Mouse (Mus musculus) embryonic stem cell, embryonic (primary cell): ENCODE measurements around the gene Olfr372.
"Not testable (repeated sequence)": the region's sequence is repeated elsewhere in the genome, so short reads cannot be mapped to it uniquely, and the experiment has no call there.

Experiments used
- CTCF ChIA-PET, 4 experiments: fragments of 300-600 bp in 2 of 4; fragments of 350-600 bp in 2 of 4; sonication (Branson Sonifier 250); formaldehyde crosslinking; loops; one replicate each; lab custom pipeline; 2022; ENCODE audit warnings: inconsistent platforms in 2 of 4; lab: Charles Lee
- POLR2A ChIA-PET, 4 experiments: fragments of 300-600 bp in 2 of 4; fragments of 350-600 bp in 2 of 4; sonication (Branson Sonifier 250); formaldehyde crosslinking; loops; one replicate each; lab custom pipeline; 2022; ENCODE audit warnings: antibody characterized with exemption in 4 of 4, inconsistent platforms in 1 of 4; lab: Charles Lee

The Olfr372 gene

DNA sequence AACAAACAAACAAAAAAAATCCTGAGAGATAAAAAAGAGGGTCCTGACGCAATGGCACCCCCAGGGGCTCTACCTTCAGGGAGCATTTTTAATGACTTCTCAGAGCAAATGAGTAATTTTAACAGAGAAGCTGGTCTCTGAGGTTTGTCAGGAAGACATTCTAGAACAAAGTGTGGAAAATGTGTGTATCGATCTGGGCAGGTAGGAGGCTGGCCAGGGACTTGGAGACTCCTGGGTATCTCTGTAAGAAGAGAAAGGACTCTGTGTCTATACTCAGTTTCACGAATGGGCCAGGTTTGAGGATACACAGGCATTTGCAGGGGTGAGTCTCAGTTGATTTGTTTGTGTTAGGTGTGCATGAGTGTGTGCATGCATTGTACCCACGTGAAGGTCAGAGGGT lies at the start of gene Olfr372:
Gene Olfr372 (plus strand): TSS at position 301 of the 400 bp plus-strand sequence.
- CTCF ChIA-PET, result not testable (repeated sequence)
- POLR2A ChIA-PET, result interaction anchor here in 1 of 4 experiments (0.7 kb wide), 1 partner anchor 43 kb away, joined by 3 read pairs; no protein-coding TSS in a partner anchor

DNA sequence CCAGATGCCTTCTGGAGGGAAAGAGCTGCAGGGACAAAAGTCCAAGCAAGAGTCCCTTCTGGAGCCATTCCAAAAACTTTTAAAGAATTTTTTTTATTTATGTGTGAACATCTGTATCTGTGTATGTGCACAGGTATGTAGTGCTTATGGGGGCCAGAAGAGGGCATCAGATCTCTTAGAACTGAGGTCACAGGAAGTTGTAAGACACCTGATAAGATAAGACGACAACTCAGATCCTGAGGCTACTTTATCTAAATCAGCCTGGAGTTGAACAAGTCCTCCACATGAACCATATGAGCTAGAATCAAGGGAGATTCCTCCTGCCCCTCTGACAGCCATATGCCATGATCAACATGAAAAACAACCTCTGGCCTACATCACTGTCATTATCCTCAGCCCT lies 41.6 kb upstream of the Olfr372 start:
- ChIA-PET POLR2A (interaction anchor here in 1 of 4 experiments (0.5 kb wide), 1 partner anchor 150 kb away, joined by 3 read pairs; no protein-coding TSS in a partner anchor), CTCF (no interaction called here)

DNA sequence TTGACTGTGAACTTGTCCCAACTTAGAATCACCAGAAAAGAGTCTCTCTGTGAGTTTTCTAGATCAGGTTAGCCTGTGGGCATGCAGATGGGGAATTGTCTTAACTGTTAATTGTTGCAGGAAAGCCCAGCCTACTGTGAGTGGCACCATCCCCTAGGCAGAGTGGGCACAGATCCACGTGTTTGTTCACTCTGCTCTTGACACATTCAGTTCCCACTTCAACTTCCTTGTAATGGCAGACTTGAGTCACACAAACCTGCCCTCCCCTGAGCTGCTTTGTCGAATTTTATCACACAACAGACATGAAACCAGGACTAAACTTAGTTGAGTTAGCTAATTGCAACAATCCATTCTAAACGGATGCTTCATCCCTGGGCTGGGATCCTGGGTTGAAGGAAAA lies 40.8 kb upstream of the Olfr372 start:
- CTCF ChIA-PET, result no interaction called here
- POLR2A ChIA-PET, result no interaction called here

DNA sequence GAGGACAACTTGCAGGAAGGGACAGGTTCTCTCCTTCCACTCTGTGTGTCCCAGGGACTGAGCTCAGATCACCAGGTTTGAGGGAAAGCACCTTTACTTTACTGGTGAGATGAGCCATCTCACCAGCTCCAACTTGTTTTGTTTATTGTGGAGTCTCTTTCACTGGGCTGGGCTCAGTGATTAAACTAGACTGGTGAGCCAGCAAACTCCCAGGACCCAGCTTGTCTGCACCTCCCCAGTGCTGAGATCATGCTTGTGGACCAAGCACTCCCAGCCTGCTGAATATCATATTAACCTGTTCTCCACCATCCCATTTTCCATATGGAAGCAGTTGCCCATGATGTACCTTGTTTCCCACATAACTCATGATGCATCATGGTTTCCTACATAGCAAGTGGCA lies 38.1 kb upstream of the Olfr372 start:
- POLR2A ChIA-PET, result interaction anchor here in 2 of 4 experiments (0.6 to 1.4 kb wide), 4 partner anchors 17 to 1842 kb away, joined by 3 read pairs; partner anchors contain the start of genes Zfp617 (in 1 of the 2) and Zfp882 (in 1 of the 2)
- CTCF ChIA-PET, result interaction anchor here in 1 of 4 experiments (0.9 to 1.5 kb wide), 3 partner anchors 96 to 271 kb away, joined by 3 to 6 read pairs (median 4); no protein-coding TSS in a partner anchor

DNA sequence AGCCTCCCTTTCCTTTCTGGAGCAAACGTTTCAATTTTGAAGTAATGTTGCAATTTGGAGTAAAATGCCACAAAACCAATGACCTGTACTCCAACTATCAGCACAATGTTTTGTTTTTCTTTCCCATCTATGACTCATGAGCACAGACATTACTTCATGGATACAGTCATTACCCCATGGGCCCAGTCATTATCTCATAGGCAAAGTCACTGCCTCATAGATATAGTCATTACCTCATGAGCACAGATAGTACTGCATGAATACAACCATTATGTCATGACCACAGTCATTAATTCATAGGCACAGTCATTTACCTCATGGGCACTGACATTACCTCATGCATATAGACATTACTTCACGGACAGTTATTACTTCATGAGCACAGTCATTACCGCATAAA lies 35.1 kb upstream of the Olfr372 start:
- CTCF ChIA-PET, result no interaction called here
- POLR2A ChIA-PET, result interaction anchor here in 1 of 4 experiments (1.2 kb wide), 2 partner anchors 34 to 93 kb away, joined by 3 to 4 read pairs; no protein-coding TSS in a partner anchor

DNA sequence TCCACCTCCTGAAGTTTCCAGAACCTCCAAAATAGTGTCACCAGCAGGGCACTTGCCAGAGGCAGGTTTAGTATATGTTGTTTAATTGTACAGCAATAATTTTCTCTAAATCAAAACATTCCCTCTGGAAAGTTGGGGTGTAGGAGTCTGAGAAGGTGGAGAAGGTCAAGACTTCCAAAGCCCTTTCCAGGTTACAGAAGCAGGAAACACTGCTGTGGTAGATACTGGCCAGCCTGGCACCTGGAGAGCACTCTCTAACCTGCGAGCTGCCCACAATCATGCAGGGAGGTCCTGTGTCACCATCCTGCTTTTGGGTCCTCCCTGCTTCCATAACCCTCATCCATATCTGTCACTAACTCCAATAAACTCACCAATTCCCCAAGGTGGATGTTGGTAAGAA lies 34.3 kb upstream of the Olfr372 start:
- POLR2A ChIA-PET, result no interaction called here
- CTCF ChIA-PET, result no interaction called here

DNA sequence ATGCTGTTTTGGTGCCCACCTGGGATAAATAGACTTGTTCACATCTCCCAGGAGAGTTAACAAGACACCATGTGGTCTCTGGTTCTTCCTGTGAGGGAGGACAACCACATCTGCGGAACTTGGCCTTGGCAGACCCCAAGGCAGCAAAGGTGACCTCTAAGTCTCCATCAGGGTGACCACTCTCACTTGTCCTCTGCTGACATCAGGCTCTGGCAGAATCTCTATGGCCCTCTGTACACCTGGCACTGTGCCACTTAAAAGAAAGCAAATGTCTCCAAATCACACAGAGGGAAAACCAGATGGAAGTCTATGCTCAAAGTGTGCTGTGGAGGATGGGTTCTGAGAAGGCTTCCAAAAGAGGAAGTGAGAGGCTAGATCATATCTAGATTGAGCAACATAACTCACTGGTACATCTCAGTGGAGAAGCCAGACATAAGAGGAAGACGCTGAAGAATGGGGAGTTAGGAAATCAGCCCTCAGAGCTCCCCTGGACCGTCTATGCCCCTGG lies 32.8 kb upstream of the Olfr372 start:
- POLR2A ChIA-PET, result no interaction called here
- CTCF ChIA-PET, result no interaction called here

DNA sequence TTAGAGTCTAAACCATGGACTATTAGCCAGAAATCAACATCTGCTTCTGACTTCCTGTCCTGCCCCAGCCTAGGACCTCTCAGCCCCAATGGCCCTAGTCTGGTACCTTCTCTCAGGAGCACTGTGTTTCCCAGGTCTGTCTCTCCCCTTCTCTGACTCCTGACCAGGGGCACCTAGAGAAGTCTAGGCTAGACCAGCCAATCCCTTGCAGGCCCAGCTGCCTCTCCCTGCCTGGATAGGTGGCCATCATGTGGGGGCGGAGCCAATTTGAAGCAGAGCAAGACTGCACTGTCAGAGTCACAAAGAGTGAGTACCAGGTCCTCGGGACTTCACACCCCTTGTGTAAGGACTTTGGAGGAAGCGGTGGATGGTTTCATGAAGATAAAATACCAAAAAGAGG lies 31.5 kb upstream of the Olfr372 start, which contains the start of gene Cyp4f18:
Gene Cyp4f18 (minus strand): TSS at position 154 of the 400 bp plus-strand sequence.
- CTCF ChIA-PET, result interaction anchor here in 1 of 4 experiments (0.6 kb wide), 1 partner anchor 22 kb away, joined by 10 read pairs; no protein-coding TSS in a partner anchor

DNA sequence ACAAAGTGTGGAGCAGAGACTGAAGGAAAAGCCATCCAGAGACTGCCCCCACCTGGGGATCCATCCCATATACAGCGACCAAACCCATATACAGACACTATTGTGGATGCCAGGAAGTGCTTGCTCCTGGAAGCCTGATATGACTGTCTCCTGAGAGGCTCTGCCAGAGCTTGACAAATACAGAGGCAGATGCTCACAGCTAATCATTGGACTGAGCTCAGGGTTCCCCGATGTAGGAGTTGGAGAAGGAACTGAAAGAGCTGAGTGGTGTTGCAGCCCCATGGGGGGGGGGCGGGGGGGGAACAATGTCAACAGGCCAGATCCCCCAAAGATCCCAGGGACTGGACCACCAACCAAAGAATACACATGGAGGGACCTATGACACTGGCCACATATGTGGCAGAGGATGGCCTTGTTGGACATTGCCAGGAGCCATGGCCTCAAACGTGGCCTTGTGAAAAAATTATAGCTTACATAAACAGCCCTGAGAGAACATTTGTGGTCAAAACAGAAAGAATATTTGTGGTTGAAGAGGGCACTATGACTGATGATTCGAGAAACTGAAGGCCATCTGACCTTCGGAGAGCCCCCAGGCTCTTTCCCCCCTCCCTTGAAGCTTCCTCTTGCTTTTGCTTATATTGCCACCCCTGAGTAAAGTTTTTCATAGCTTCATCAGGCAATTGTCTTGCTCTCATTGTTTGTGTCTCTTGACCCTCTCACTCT lies 27.4 kb upstream of the Olfr372 start:
- CTCF ChIA-PET, result not testable (repeated sequence)
- POLR2A ChIA-PET, result interaction anchor here in 1 of 4 experiments (0.6 kb wide), 1 partner anchor 90 kb away, joined by 4 read pairs; no protein-coding TSS in a partner anchor

More for the DNA sequence above, 31.5 kb upstream of the Olfr372 start, which contains the start of gene Cyp4f18:
- POLR2A ChIA-PET, result no interaction called here

DNA sequence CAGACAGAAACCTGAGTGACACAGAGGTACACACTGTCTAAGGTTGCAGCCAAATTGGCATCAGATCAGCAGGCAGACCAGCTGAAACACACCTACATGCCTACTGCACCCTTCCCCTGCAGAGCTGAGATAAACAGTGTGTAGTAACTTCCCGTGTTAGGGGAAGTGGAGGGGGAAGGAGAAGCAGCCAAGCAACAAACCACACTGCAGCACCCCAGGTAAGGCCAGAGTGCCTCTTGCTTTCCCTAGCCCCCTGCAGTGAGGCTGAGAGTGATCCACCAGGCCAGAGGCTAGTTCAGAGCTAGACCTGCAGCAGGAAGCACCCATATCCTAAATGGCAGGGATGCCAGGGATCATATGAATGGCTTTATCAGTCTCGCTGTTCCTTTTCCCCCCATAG lies 23.7 kb upstream of the Olfr372 start:
- CTCF ChIA-PET, result interaction anchor here in 1 of 4 experiments (0.7 kb wide), 1 partner anchor 12 kb away, joined by 3 read pairs; no protein-coding TSS in a partner anchor
- POLR2A ChIA-PET, result not testable (repeated sequence)

DNA sequence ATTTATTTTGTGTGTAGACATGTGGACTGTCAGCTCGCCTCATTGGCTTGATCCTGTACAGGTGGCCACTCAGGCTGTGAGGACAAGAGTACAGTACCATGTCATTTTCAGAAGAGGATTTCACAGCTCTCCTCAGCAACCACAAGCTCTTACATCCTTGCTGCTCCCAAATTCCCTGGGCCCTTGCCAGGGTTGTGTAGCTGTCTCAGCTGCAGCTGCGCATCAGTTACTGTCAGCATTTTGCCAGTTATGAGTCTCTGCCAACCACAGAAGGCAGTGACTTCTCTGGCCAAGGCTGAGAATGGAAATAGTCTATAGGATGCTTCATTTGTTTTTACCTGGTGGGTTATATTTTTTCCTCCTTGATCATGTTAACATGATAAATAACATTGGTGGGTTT lies 22.9 kb upstream of the Olfr372 start:
- POLR2A ChIA-PET, result no interaction called here
- CTCF ChIA-PET, result interaction anchor here in 1 of 4 experiments (0.8 kb wide), 1 partner anchor 50 kb away, joined by 4 read pairs; no protein-coding TSS in a partner anchor

DNA sequence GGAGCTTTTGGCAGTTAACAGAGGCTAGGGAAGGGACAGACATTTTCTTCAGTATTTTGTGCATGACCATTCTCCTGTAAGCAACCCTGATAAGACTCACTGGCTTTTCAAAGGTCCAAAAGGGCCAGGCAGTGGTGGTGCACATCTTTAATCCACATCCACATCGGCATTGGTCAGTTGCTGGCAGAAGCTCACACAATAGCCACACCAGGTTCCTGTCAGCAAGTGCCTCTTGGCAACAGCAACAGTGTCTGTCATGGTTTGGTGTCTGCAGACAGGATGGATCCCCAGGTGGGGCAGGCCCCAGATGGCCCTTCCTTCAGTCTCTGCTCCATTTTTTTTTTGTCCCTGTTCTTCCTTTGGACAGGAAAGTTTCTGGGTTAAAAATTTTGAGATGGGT lies 22.0 kb upstream of the Olfr372 start:
- POLR2A ChIA-PET, result not testable (repeated sequence)
- CTCF ChIA-PET, result interaction anchor here in 2 of 4 experiments (0.5 to 0.8 kb wide), 2 partner anchors 49 kb away, joined by 3 to 4 read pairs; no protein-coding TSS in a partner anchor

DNA sequence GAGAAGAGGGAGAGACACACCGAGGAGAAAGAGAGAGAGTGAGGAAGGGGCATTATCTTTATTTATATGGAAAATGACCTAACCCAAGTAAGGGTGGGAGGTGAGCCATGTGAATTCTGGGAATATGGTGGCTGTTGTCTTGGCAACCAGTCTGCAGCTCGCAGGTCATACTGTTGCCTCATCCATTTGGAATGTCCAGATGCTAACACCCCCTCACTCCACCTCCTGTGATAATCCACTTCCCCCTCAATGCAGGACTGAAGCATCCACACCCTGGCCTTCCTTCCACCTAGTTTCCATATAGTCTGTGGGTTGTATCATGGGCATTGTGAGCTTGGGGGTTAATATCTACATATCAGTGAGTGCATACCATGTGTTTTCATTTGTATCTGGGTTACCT lies 21.2 kb upstream of the Olfr372 start:
- POLR2A ChIA-PET, result no interaction called here

DNA sequence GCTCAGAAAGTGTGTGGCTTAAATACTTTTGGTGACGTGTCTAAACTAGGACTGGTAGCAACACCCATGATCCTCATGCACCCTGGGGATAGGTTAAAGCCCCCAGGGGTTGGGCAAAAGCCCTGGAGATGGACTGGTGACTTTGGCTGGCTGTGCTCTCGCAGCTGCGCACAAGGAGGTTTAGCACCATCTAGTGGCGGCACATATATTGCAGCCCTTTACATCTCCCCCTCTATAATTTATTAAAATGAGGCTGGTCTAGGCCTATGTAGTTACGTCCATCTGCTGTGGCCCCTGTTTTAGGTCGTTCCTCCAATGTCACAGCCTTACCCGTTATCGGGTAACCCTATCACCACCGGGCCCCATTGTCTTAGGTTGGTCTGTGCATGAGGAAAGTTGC lies 16.1 kb upstream of the Olfr372 start:
- CTCF ChIA-PET, result interaction anchor here in 1 of 4 experiments (0.6 kb wide), 1 partner anchor 11 kb away, joined by 3 read pairs; no protein-coding TSS in a partner anchor
- POLR2A ChIA-PET, result not testable (repeated sequence)

More for the DNA sequence above, 21.2 kb upstream of the Olfr372 start:
- CTCF ChIA-PET, result no interaction called here

DNA sequence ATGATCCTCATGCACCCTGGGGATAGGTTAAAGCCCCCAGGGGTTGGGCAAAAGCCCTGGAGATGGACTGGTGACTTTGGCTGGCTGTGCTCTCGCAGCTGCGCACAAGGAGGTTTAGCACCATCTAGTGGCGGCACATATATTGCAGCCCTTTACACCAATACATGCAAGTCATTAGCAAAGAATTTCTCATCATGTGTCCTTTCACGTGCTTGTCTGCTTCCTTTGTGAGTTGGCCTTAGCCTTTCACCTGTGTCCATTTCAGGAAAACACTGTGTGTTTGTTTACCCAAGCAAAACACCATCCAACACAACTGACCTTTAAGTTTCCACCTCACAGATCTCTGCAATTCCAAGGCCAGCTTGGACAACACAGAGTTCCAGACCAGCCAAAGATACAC lies 8.1 kb upstream of the Olfr372 start:
- CTCF ChIA-PET, result interaction anchor here in 1 of 4 experiments (0.6 kb wide), 1 partner anchor 255 kb away, joined by 3 read pairs; no protein-coding TSS in a partner anchor
- POLR2A ChIA-PET, result not testable (repeated sequence)

DNA sequence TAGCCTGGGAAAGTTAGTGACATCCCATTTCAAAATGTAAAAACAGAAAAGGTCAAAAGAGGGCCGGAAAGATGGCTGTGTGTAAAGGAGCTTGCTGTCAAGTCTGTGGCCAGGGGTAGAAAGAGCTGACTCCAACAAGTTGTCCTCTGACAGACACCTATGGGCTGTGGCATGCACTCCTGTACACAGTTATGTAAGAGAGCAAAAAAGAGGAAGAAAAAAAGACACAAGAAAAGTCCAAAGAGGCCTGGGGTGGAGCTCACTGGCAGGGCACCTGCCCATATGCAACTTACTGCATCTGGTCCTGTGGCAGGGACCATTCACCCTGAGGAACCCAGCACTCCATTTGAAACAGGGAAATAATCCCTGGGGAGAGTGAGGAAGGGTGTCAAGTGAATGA lies 1.5 kb downstream of the Olfr372 start:
- POLR2A ChIA-PET, result no interaction called here
- CTCF ChIA-PET, result no interaction called here

DNA sequence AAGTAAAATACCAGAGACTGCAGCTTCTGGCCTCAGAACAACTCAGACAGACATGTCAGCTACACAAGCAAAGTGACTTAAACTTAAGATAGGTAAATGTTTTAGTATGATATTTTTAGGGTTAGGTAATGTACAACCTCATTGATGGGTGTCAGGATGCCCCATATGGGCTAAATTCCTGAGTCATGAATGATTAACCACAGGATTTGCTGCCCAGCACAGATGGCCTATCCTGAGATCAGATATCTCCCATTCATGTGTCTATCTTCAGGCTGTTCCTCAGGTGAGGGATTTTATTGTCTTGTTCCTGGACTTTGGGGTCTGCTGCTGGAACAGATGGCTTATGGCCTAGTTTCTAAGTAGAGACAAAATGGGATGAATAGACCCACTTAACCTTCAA lies 13.6 kb downstream of the Olfr372 start:
- POLR2A ChIA-PET, result interaction anchor here in 1 of 4 experiments (1.1 kb wide), 1 partner anchor 42 kb away, joined by 3 read pairs; no protein-coding TSS in a partner anchor
- CTCF ChIA-PET, result not testable (repeated sequence)

DNA sequence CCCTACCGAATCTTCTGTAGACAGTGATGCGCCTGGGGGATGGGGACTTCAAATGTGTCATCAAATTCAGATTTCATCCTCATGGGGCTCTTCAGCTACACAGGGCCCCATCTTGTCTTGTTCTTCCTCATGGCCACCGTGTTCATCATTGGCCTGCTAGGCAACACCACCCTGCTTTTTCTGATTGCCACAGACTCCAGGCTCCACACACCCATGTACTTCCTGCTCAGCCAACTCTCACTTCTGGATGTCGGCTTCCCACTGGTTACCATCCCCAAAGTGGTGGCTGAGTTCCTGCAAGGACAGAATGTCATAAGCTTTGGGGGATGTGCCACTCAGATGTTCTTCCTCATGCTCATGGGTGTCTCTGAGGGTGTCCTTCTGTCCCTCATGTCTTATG lies 16.6 kb downstream of the Olfr372 start:
- CTCF ChIA-PET, POLR2A ChIA-PET: not testable (repeated sequence)

DNA sequence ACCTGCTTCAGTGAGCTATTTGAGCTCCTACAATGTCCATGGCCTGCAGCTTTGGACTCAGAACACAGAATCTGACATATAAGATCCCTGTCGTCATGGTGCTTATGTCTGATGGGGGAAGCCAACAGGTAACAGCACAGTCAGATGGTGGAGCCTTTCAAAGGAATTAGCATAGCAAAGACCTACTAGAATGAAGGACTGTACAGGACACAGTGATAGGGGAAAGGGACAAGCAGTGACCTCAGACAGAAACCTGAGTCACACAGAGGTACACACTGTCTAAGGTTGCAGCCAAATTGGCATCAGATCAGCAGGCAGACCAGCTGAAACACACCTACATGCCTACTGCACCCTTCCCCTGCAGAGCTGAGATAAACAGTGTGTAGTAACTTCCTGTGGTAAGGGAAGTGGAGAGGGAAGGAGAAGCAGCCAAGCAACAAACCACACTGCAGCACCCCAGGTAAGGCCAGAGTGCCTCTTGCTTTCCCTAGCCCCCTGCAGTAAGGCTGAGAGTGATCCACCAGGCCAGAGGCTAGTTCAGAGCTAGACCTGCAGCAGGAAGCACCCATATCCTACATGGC lies 25.9 kb downstream of the Olfr372 start:
- POLR2A ChIA-PET, result not testable (repeated sequence)

More for the DNA sequence above, 25.9 kb downstream of the Olfr372 start:
- CTCF ChIA-PET, result not testable (repeated sequence)
